Mouse (Mus musculus) small intestine, adult 2 months (tissue): Measurements from ENCODE around the gene Pias1. TPM values are rescaled to one million over a fixed set of nuclear protein-coding genes. Genes with fewer than 3 reads are reported as not detected.

Experiments used
- H3K27ac ChIP-seq: fragments of 200-500 bp; 2 replicates; pipeline ENCODE4 v1.5.1; 2012; ENCODE audit warnings: low read depth, low read length, control low read depth, inconsistent platforms; ENCODE audit not compliant: insufficient read depth
- H3K27me3 ChIP-seq: fragments of 200-500 bp; 2 replicates; pipeline ENCODE4 v1.6.1; 2012; ENCODE audit warnings: mild to moderate bottlenecking, moderate library complexity, low read length, inconsistent platforms; ENCODE audit not compliant: control insufficient read depth, insufficient read depth
- H3K36me3 ChIP-seq: fragments of 200-500 bp; 2 replicates; pipeline ENCODE4 v1.6.1; 2012; ENCODE audit warnings: mild to moderate bottlenecking, low read length, control low read depth, inconsistent platforms; ENCODE audit not compliant: control insufficient read depth, insufficient read depth
- H3K4me1 ChIP-seq: fragments of 200-500 bp; 2 replicates; pipeline ENCODE4 v1.6.1; 2012; ENCODE audit warnings: low read length, inconsistent platforms, mixed read lengths; ENCODE audit not compliant: control insufficient read depth, insufficient read depth, insufficient read length
- H3K4me3 ChIP-seq: fragments of 200-500 bp; 2 replicates; pipeline ENCODE4 v1.5.1; 2012; ENCODE audit warnings: low read depth, mild to moderate bottlenecking, control low read depth, inconsistent platforms, low read length, moderate library complexity
- CTCF ChIP-seq: fragments of 200-500 bp; IDR thresholded peaks from 2 replicates; pipeline ENCODE4 v1.5.1; 2012; ENCODE audit warnings: low read depth, mild to moderate bottlenecking, control low read depth, inconsistent platforms, low read length, moderate library complexity, mixed read lengths; ENCODE audit not compliant: insufficient replicate concordance, insufficient read length; ENCODE audit errors: extremely low read depth
- POLR2A ChIP-seq: fragments of 200-500 bp; IDR thresholded peaks from 2 replicates; pipeline ENCODE4 v1.6.1; 2012; ENCODE audit warnings: low read depth, mild to moderate bottlenecking, control low read depth, inconsistent platforms, low read length, moderate library complexity
- WGBS: fragments of 180-500 bp; shearing (Covaris S2); methylation state at CpG from one replicate; pipeline ENCODE4 v1.1.7; 2018; 5-methylcytosine and 5-hydroxymethylcytosine counted together
- polyA plus RNA-seq: library from polyadenylated mRNA; depleted of rRNA; stranded (reverse); fragments of >200 nt; gene quantifications from 2 replicates; pipeline ENCODE4 v1.2.3, GENCODE M21; 2012

Pias1 gene
- polyA plus RNA-seq, 1 experiment: 9.9 TPM

DNA sequence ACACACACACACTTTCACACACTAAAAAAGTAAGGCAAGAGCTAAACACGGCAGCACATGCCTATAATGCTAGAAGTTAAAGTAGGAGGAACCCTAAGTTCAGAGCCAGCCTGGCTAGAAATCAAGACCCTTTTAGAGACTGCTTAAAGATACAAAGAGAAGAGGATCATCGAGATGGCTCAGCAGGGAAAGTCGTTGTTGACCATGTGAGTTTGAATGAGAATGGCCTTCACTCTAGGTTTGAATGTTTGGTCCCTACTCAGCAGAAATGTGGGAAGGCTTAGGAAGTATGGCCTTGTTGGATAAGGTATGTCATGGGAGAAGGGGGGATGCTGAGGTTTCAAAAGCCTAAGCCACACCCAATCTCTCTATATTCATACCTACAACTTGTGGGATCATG is 46.8 kb downstream of the Pias1 start:
- Histone ChIP-seq H3K36me3 (peaks cover 1% of the 10 kb centered on the region; the same call in 1 of the 2 replicates), H3K27ac (no peak overlapping the region), H3K4me1 (peaks cover 4% of the 10 kb centered on the region; the same call in 1 of the 2 replicates), H3K27me3 (no peaks in the 10 kb centered on the region), H3K4me3 (no peak overlapping the region)
- 87% methylated on average over 3 of the region's 3 CpGs for WGBS
- TF ChIP-seq CTCF (no peak), POLR2A (no peak)

DNA sequence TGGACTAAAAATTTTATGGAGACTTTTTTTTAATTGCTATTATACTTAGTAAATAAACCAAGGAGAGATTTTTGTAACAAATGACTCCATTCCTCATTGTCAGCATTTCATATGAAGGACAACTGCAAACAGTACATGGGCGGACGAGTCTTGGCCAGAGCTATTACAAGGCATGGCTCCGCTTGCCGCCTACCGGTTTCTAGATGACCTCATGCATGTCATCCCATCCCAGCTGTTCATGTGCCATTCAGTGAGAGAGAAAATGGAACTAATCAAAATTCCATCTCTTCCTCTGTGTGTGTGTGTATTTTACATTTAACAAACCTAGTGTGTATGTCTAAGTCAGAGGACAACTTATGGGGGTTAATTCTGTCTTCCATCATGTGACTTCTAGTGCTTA is 51.9 kb downstream of the Pias1 start:
- Histone ChIP-seq H3K27ac (no peak overlapping the region), H3K36me3 (peaks cover 1% of the 10 kb centered on the region; the same call in 1 of the 2 replicates)
- TF ChIP-seq CTCF (no peak), POLR2A (no peak)

GRCm38 (mm10) chr9:62934700-62935400 is 52.9 kb downstream of the Pias1 start:
- Histone ChIP-seq H3K27me3 (no peaks in the 10 kb centered on the region), H3K36me3 (0 out of 2 replicates have a peak, but pooled peaks cover 2% of the 10 kb centered on the region), H3K4me1 (peaks cover 6% of the 10 kb centered on the region), H3K27ac (no peak overlapping the region), H3K4me3 (no peak overlapping the region)
- no peak for TF ChIP-seq CTCF
- TF ChIP-seq POLR2A: no peak
- WGBS: 38% methylated on average over 2 of the region's 2 CpGs

More for the DNA sequence above, 51.9 kb downstream of the Pias1 start:
- no peak overlapping the region for H3K4me3 ChIP-seq
- H3K27me3 ChIP-seq: no peaks in the 10 kb centered on the region
- 87% methylated on average over 5 of the region's 5 CpGs for WGBS
- H3K4me1 ChIP-seq: peaks cover 6% of the 10 kb centered on the region

DNA sequence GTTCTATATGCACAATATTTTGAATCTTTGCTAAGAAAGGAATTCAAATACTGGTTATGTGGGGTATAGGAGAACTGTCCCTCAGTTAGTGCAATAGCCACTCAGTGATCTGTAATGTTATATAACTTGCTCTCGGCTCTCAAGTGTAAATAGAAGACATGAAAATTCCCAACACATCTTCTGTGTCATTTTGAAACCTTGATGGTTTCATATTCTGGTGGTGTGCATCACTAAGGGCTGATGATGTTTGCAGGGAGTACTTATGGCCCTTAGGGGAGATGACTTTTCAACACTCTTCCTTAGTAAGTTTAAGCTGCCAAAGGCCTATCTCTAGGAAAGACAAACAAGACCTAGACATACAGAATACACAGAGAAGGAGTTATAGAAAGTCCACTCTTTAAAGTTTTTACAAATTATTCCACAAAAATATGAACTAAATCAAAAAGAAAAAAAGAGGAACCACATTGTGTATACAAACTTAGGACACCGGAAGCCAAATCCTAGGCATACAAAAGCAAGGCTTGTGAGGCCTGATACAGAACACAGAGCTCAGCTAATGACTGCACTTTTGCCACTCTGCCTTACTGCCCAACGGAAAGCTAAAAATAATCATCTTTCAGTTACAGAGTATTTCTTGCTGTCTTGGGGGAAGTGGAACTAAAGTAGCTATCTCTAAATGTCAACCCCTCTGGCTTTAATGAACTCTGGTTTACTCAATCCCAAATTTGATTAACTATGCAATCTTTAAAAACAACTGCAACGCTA is 55.0 kb downstream of the Pias1 start:
- H3K27me3 ChIP-seq: no peaks in the 10 kb centered on the region
- WGBS: 64% methylated on average over 4 of the region's 4 CpGs
- no peak for TF ChIP-seq POLR2A
- TF ChIP-seq CTCF: no peak

DNA sequence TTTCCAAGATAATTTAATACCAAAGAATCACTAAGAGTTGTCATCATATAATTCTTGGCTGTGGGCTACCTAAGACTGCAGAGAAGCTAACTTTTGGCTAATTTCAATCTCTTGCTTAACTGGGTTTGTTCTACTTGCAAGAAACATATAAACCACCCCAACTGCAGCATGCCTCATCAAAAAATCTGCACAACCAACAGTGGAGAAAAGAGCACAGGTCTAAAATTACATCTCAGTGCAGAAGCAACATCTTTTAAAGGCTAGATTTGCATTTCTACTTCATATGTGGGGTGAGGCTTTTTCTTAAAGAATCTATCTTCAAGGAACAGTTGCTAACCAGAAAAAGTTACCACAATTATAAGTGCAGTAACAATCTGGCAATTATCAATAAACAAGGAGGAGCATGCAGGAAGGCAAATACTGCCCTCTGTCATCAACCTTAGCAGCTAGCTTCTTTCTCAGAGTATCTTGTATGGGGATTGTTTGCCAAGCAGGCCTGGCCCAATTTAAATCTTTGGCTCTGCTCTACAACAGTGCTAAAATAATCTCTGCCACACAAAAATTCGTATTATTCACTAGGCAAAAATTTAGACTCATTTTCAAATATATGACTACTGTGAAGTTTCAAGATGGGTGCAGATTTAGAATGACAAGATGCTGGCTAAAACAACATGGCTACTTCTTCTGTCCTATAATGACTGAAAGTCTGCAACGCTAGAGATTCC is 62.7 kb downstream of the Pias1 start:
- Histone ChIP-seq H3K27me3 (no peaks in the 10 kb centered on the region), H3K4me3 (no peak overlapping the region), H3K27ac (no peak overlapping the region), H3K4me1 (no peaks in the 10 kb centered on the region), H3K36me3 (peaks cover 16% of the 10 kb centered on the region)
- 70% methylated on average over 2 of the region's 2 CpGs for whole genome bisulfite sequencing
- TF ChIP-seq CTCF (no peak), POLR2A (no peak)

More for the DNA sequence above, 55.0 kb downstream of the Pias1 start:
- 0 out of 2 replicates have a peak, but pooled peaks cover 2% of the 10 kb centered on the region for H3K36me3 ChIP-seq
- peaks cover 4% of the 10 kb centered on the region; the same call in 1 of the 2 replicates for H3K4me1 ChIP-seq
- no peak overlapping the region for H3K4me3 ChIP-seq
- H3K27ac ChIP-seq: no peak overlapping the region

GRCm38 (mm10) chr9:62920877-62921276 is 66.8 kb downstream of the Pias1 start:
- Histone ChIP-seq H3K36me3 (peaks cover 31% of the 10 kb centered on the region), H3K4me3 (no peak overlapping the region), H3K27me3 (no peaks in the 10 kb centered on the region), H3K4me1 (no peaks in the 10 kb centered on the region), H3K27ac (no peak overlapping the region; the same call in 1 of the 2 replicates)
- WGBS: 74% methylated on average over 2 of the region's 2 CpGs
- TF ChIP-seq CTCF (no peak), POLR2A (no peak)
